Mouse (Mus musculus) testis, adult 2 months (tissue): ENCODE measurements around the gene Msi1.
"Not testable (repeated sequence)": the region's sequence is repeated elsewhere in the genome, so short reads cannot be mapped to it uniquely, and the experiment has no call there.

Source experiments
- CTCF ChIP-seq: fragments of 200-500 bp; IDR thresholded peaks from 2 replicates; pipeline ENCODE4 v1.5.1; 2012; ENCODE audit warnings: low read depth, mild to moderate bottlenecking, inconsistent platforms, low read length, moderate library complexity; ENCODE audit not compliant: control insufficient read depth, insufficient read depth, insufficient replicate concordance
- POLR2A ChIP-seq: fragments of 200-500 bp; IDR thresholded peaks from 2 replicates; pipeline ENCODE4 v1.6.1; 2012; ENCODE audit warnings: low read depth, mild to moderate bottlenecking, inconsistent platforms, low read length, moderate library complexity; ENCODE audit not compliant: control insufficient read depth

GRCm38 (mm10) chr5:115495618-115496017 lies 66.2 kb downstream of the Msi1 start:
- TF ChIP-seq POLR2A, CTCF: not testable (repeated sequence)
